ENCODE assay signal across 21 mouse cellular contexts in genomic region chr13:48383580-48384445, GRCm38 (mm10).
A peak's percentile ranks its signal among the peaks of the same experiment; 100 is the strongest.
DNase-seq lines count a peak whose midpoint lies in the region; ATAC-seq lines count a peak whose summit lies in the region.
"Had no signal": no experiment of that assay in that cellular context is flagged by ENCODE, and none has a peak within 500 bp of the region (broad histone marks: within the 10 kb centered on the region; RNA-seq: fewer than 3 reads in every experiment).

No protein-coding gene starts in this region.

- H3K9ac ChIP-seq in hindbrain, embryonic 12.5 days = no peak overlapping the region
- no peak overlapping the region for H3K9ac ChIP-seq in midbrain, embryonic 15.5 days
- H3K9ac ChIP-seq: embryonic facial prominence, embryonic 15.5 days; heart, embryonic 12.5 days; liver, embryonic 13.5 days; stomach, embryonic 15.5 days had no signal

- H3K4me2 ChIP-seq in hindbrain, embryonic 12.5 days (replicated peaks) = no peak overlapping the region
- no peak overlapping the region for H3K4me2 ChIP-seq in midbrain, embryonic 15.5 days
- H3K4me2 ChIP-seq: embryonic facial prominence, embryonic 15.5 days; heart, embryonic 12.5 days; liver, embryonic 13.5 days; stomach, embryonic 15.5 days had no signal

- 74% methylated on average over 13 of the region's 13 CpGs for WGBS in forebrain, embryonic 10.5 days
- 59% methylated on average over 13 of the region's 13 CpGs for WGBS in hindbrain, embryonic 12.5 days
- WGBS in midbrain, embryonic 15.5 days = 36% methylated on average over 13 of the region's 13 CpGs

- H3K4me1 ChIP-seq in forebrain, embryonic 10.5 days = peaks cover 20% of the 10 kb centered on the region
- peaks cover 16% of the 10 kb centered on the region for H3K4me1 ChIP-seq in hindbrain, embryonic 12.5 days
- H3K4me1 ChIP-seq in midbrain, embryonic 15.5 days = peaks cover 19% of the 10 kb centered on the region
- H3K4me1 ChIP-seq: embryonic facial prominence, embryonic 15.5 days; heart, embryonic 12.5 days; liver, embryonic 13.5 days; stomach, embryonic 15.5 days had no signal

- 0 out of 2 replicates have a peak overlapping the region, but pooled peaks have one; percentile 37 for H3K27ac ChIP-seq in forebrain, embryonic 10.5 days
- peak overlapping the region; percentile 58 for H3K27ac ChIP-seq in hindbrain, embryonic 12.5 days
- peak overlapping the region; percentile 61 for H3K27ac ChIP-seq in midbrain, embryonic 15.5 days
- H3K27ac ChIP-seq: embryonic facial prominence, embryonic 15.5 days; liver, embryonic 13.5 days; stomach, embryonic 15.5 days had no signal

- H3K36me3 ChIP-seq in forebrain, embryonic 10.5 days (replicated peaks) = no peaks in the 10 kb centered on the region
- H3K36me3 ChIP-seq in hindbrain, embryonic 12.5 days = no peaks in the 10 kb centered on the region
- H3K36me3 ChIP-seq in midbrain, embryonic 15.5 days (replicated peaks) = no peaks in the 10 kb centered on the region
- H3K36me3 ChIP-seq: embryonic facial prominence, embryonic 15.5 days; G1E; heart, embryonic 12.5 days; liver, embryonic 13.5 days; stomach, embryonic 15.5 days had no signal

- no peak overlapping the region for H3K4me3 ChIP-seq in forebrain, embryonic 10.5 days
- no peak overlapping the region for H3K4me3 ChIP-seq in hindbrain, embryonic 12.5 days
- no peak overlapping the region for H3K4me3 ChIP-seq in midbrain, embryonic 15.5 days
- H3K4me3 ChIP-seq: embryonic facial prominence, embryonic 15.5 days; heart, embryonic 12.5 days; liver, embryonic 13.5 days; stomach, embryonic 15.5 days had no signal

- no peaks in the 10 kb centered on the region for H3K27me3 ChIP-seq in forebrain, embryonic 10.5 days (ENCODE audit: poor library complexity, severe bottlenecking)
- H3K27me3 ChIP-seq in hindbrain, embryonic 12.5 days = no peaks in the 10 kb centered on the region
- no peaks in the 10 kb centered on the region for H3K27me3 ChIP-seq in midbrain, embryonic 15.5 days (replicated peaks)
- H3K27me3 ChIP-seq: embryonic facial prominence, embryonic 15.5 days; heart, embryonic 12.5 days; liver, embryonic 13.5 days; stomach, embryonic 15.5 days had no signal

- H3K9me3 ChIP-seq in forebrain, embryonic 10.5 days = no peaks in the 10 kb centered on the region
- no peaks in the 10 kb centered on the region for H3K9me3 ChIP-seq in hindbrain, embryonic 12.5 days (replicated peaks)
- no peaks in the 10 kb centered on the region for H3K9me3 ChIP-seq in midbrain, embryonic 15.5 days
- H3K9me3 ChIP-seq: embryonic facial prominence, embryonic 15.5 days; heart, embryonic 12.5 days; liver, embryonic 13.5 days; stomach, embryonic 15.5 days had no signal

- peak; percentile 4 for DNase-seq in brain, adult 2 months (ENCODE audit: low read depth, low spot score)
- DNase-seq in forebrain, embryonic 10.5 days (ENCODE audit: extremely low spot score, low spot score) = no peak
- DNase-seq in lung, postnatal 10 days = no peak
- no peak for DNase-seq in cerebellum, adult 18-20 months
- no peak for DNase-seq in gastrocnemius, postnatal 36 days
- DNase-seq in right cerebral cortex, postnatal 25 days = no peak
- DNase-seq: adrenal gland, postnatal 25 days; cerebellum, postnatal 36 days; gastrocnemius, postnatal 25 days; heart, postnatal 36 days; kidney, adult 2 months; kidney, postnatal 25 days; liver, embryonic 13.5 days; spleen, adult 18-20 months had no signal

- intact Hi-C loops in gastrocnemius, postnatal 36 days (cut with DNase I) = no loop called here

- ATAC-seq in hindbrain, embryonic 12.5 days (ENCODE audit: low FRiP score) = peak; percentile 69
- ATAC-seq in midbrain, embryonic 15.5 days (replicated peaks) = peak; percentile 60; the same call in 1 of the 2 replicates
- ATAC-seq: lung, postnatal 0 days had no signal
